Mouse (Mus musculus): ENCODE measurements around the gene Prmt6. TPM values are rescaled to one million over a fixed set of nuclear protein-coding genes. Genes with fewer than 3 reads are reported as not detected.

The Prmt6 gene
- polyA plus RNA-seq (2015; fragmentation: Nextera tagmentation; extraction: Ambion mirVana) = 7.3 and 9.4 TPM in 2 replicates

- H3K9me3 ChIP-seq (ENCODE audit: control insufficient read depth) = no peaks in the 10 kb centered on the region
- peak within 1 kb of the TSS; percentile 82 for H3K9ac ChIP-seq (ENCODE audit: low read depth, low read length)
- no peaks in the 10 kb centered on the region; the same call in 1 of the 2 replicates for H3K4me1 ChIP-seq (replicated peaks; ENCODE audit: control insufficient read depth, insufficient read depth, low read length)
- peak within 1 kb of the TSS; percentile 75 for H3K27ac ChIP-seq (ENCODE audit: low read depth, low read length)
- no peak for TF ChIP-seq CTCF (IDR thresholded peaks at IDR 0.05; ENCODE audit: low read depth)
- peak; percentile 87 for ATAC-seq
- peaks cover 14% of the 10 kb centered on the region; the same call in 1 of the 2 replicates for H3K36me3 ChIP-seq (ENCODE audit: control insufficient read depth, insufficient read depth)
- H3K4me3 ChIP-seq (ENCODE audit: low read depth, low read length) = peak within 1 kb of the TSS; percentile 89
- H3K27me3 ChIP-seq (replicated peaks; ENCODE audit: control insufficient read depth, insufficient read depth, low read length) = no peaks in the 10 kb centered on the region
- 17% methylated on average over 36 of the region's 38 CpGs for WGBS
- peak within 1 kb of the TSS; percentile 88 for H3K4me2 ChIP-seq (replicated peaks; ENCODE audit: low read depth)
These were observed at the start of gene Prmt6 for GRCm38 (mm10) chr3:110250839-110251700. Prmt6 (minus strand) TSS chr3:110250998.

GRCm38 (mm10) chr3:110290485-110291045, 39.8 kb upstream of the Prmt6 start:
- no peak for ATAC-seq
- no peak overlapping the region for H3K4me2 ChIP-seq (replicated peaks; ENCODE audit: low read depth)
- no peak overlapping the region for H3K27ac ChIP-seq (ENCODE audit: low read depth, low read length)
- no peaks in the 10 kb centered on the region for H3K4me1 ChIP-seq (replicated peaks; ENCODE audit: control insufficient read depth, insufficient read depth, low read length)
- H3K9ac ChIP-seq (ENCODE audit: low read depth, low read length) = no peak overlapping the region
- WGBS = 73% methylated on average over 8 of the region's 8 CpGs
- H3K4me3 ChIP-seq (ENCODE audit: low read depth, low read length) = no peak overlapping the region
- H3K36me3 ChIP-seq (ENCODE audit: control insufficient read depth, insufficient read depth) = no peaks in the 10 kb centered on the region
- no peaks in the 10 kb centered on the region for H3K27me3 ChIP-seq (replicated peaks; ENCODE audit: control insufficient read depth, insufficient read depth, low read length)
- no peaks in the 10 kb centered on the region for H3K9me3 ChIP-seq (ENCODE audit: control insufficient read depth)
- TF ChIP-seq CTCF (IDR thresholded peaks at IDR 0.05; ENCODE audit: low read depth) = no peak

- no peak for TF ChIP-seq CTCF (IDR thresholded peaks at IDR 0.05; ENCODE audit: low read depth)
- WGBS = 88% methylated on average over 5 of the region's 5 CpGs
- Histone ChIP-seq H3K9ac (ENCODE audit: low read depth, low read length) (no peak overlapping the region), H3K9me3 (ENCODE audit: control insufficient read depth) (no peaks in the 10 kb centered on the region), H3K4me2 (replicated peaks; ENCODE audit: low read depth) (no peak overlapping the region), H3K27me3 (replicated peaks; ENCODE audit: control insufficient read depth, insufficient read depth, low read length) (no peaks in the 10 kb centered on the region), H3K36me3 (ENCODE audit: control insufficient read depth, insufficient read depth) (no peaks in the 10 kb centered on the region), H3K27ac (ENCODE audit: low read depth, low read length) (no peak overlapping the region), H3K4me3 (ENCODE audit: low read depth, low read length) (no peak overlapping the region), H3K4me1 (replicated peaks; ENCODE audit: control insufficient read depth, insufficient read depth, low read length) (no peaks in the 10 kb centered on the region)
- ATAC-seq = no peak
These were observed 31.9 kb upstream of the Prmt6 start for GRCm38 (mm10) chr3:110282651-110283050.

- Histone ChIP-seq H3K27ac (ENCODE audit: low read depth, low read length) (no peak overlapping the region), H3K4me1 (replicated peaks; ENCODE audit: control insufficient read depth, insufficient read depth, low read length) (no peaks in the 10 kb centered on the region), H3K27me3 (replicated peaks; ENCODE audit: control insufficient read depth, insufficient read depth, low read length) (no peaks in the 10 kb centered on the region), H3K9ac (ENCODE audit: low read depth, low read length) (no peak overlapping the region), H3K4me3 (ENCODE audit: low read depth, low read length) (no peak overlapping the region), H3K36me3 (ENCODE audit: control insufficient read depth, insufficient read depth) (no peaks in the 10 kb centered on the region), H3K9me3 (ENCODE audit: control insufficient read depth) (no peaks in the 10 kb centered on the region), H3K4me2 (replicated peaks; ENCODE audit: low read depth) (no peak overlapping the region)
- no peak for TF ChIP-seq CTCF (IDR thresholded peaks at IDR 0.05; ENCODE audit: low read depth)
- ATAC-seq = no peak
- 69% methylated on average over 2 of the region's 2 CpGs for WGBS
These were observed 17.0 kb upstream of the Prmt6 start for GRCm38 (mm10) chr3:110267790-110268189.

GRCm38 (mm10) chr3:110253105-110253504, 2.3 kb upstream of the Prmt6 start:
- no peak for ATAC-seq
- TF ChIP-seq CTCF (IDR thresholded peaks at IDR 0.05; ENCODE audit: low read depth) = no peak
- no peaks in the 10 kb centered on the region for H3K36me3 ChIP-seq (ENCODE audit: control insufficient read depth, insufficient read depth)
- H3K9ac ChIP-seq (ENCODE audit: low read depth, low read length) = no peak overlapping the region
- H3K4me1 ChIP-seq (replicated peaks; ENCODE audit: control insufficient read depth, insufficient read depth, low read length) = no peaks in the 10 kb centered on the region; the same call in 1 of the 2 replicates
- no peak overlapping the region for H3K27ac ChIP-seq (ENCODE audit: low read depth, low read length)
- H3K9me3 ChIP-seq (ENCODE audit: control insufficient read depth) = no peaks in the 10 kb centered on the region
- H3K4me3 ChIP-seq (ENCODE audit: low read depth, low read length) = no peak overlapping the region
- WGBS = 87% methylated on average over 4 of the region's 4 CpGs
- no peak overlapping the region for H3K4me2 ChIP-seq (replicated peaks; ENCODE audit: low read depth)
- no peaks in the 10 kb centered on the region for H3K27me3 ChIP-seq (replicated peaks; ENCODE audit: control insufficient read depth, insufficient read depth, low read length)
